Mouse (Mus musculus) C2C12 (cell line): ENCODE results near the gene Ankrd9. TPM values are rescaled to one million over a fixed set of nuclear protein-coding genes. Genes with fewer than 3 reads are reported as not detected.

ENCODE experiments used
- H3K27me3 ChIP-seq: one replicate; pipeline ENCODE4 v1.6.1; 2011; ENCODE audit not compliant: control insufficient read depth, insufficient read depth, insufficient read length
- H3K36me3 ChIP-seq: one replicate; pipeline ENCODE4 v1.6.1; 2011; ENCODE audit not compliant: control insufficient read depth, insufficient read depth
- H3K4me3 ChIP-seq: one replicate; pipeline ENCODE4 v1.5.1; 2011; ENCODE audit warnings: mild to moderate bottlenecking, control low read depth; ENCODE audit not compliant: poor library complexity, insufficient read depth, severe bottlenecking
- H3K79me2 ChIP-seq: one replicate; pipeline ENCODE4 v1.6.1; 2011; ENCODE audit not compliant: control insufficient read depth, insufficient read depth
- H3K79me3 ChIP-seq: one replicate; pipeline ENCODE4 v1.6.1; 2011; ENCODE audit warnings: low read depth, control low read depth
- H3ac ChIP-seq: one replicate; pipeline ENCODE3; 2011; ENCODE audit warnings: low read depth; ENCODE audit not compliant: control insufficient read depth, insufficient read length
- CEBPB ChIP-seq: IDR thresholded peaks from one replicate; pipeline ENCODE4 v1.6.1; 2011; ENCODE audit warnings: low read depth, mild to moderate bottlenecking, control low read depth, moderate library complexity
- CTCF ChIP-seq: IDR thresholded peaks from one replicate; pipeline ENCODE4 v1.5.1; 2011; ENCODE audit not compliant: control insufficient read depth, insufficient read depth, insufficient read length
- FOSL1 ChIP-seq: IDR thresholded peaks from one replicate; pipeline ENCODE4 v1.8.0; 2011; ENCODE audit warnings: mild to moderate bottlenecking, low read length; ENCODE audit not compliant: poor library complexity, insufficient read depth, severe bottlenecking
- MAX ChIP-seq: IDR thresholded peaks from one replicate; pipeline ENCODE4 v1.6.1; 2011; ENCODE audit warnings: mild to moderate bottlenecking, control low read depth
- MYOD1 ChIP-seq: IDR thresholded peaks from one replicate; pipeline ENCODE4 v1.6.1; 2011; ENCODE audit warnings: low read depth; ENCODE audit not compliant: control insufficient read depth, insufficient read length
- MYOG ChIP-seq: IDR thresholded peaks from one replicate; pipeline ENCODE4 v1.6.1; 2011; ENCODE audit not compliant: control insufficient read depth, insufficient read length; ENCODE audit errors: extremely low read depth
- USF1 ChIP-seq: IDR thresholded peaks from one replicate; pipeline ENCODE4 v1.6.1; 2011; ENCODE audit warnings: low read depth, mild to moderate bottlenecking, control low read depth, moderate library complexity
- polyA plus RNA-seq: library from polyadenylated mRNA; unstranded; fragments of >200 nt; fragmentation: generic; extraction: Trizol; gene quantifications from one replicate; pipeline ENCODE4 v1.2.1, GENCODE M21; 2012; ENCODE audit warnings: missing spikeins

Gene Ankrd9
- polyA plus RNA-seq, 1 experiment = 11.7 TPM

- H3ac ChIP-seq = no peak overlapping the region
- no peaks in the 10 kb centered on the region for H3K27me3 ChIP-seq
- no peaks in the 10 kb centered on the region for H3K79me2 ChIP-seq
- no peak overlapping the region for H3K4me3 ChIP-seq
- H3K36me3 ChIP-seq = no peaks in the 10 kb centered on the region
- TF ChIP-seq CTCF = no peak
- no peak for TF ChIP-seq USF1
- no peak for TF ChIP-seq FOSL1
- TF ChIP-seq MYOD1 = no peak
- no peak for TF ChIP-seq MYOG
- TF ChIP-seq CEBPB = no peak
- TF ChIP-seq MAX = no peak
- H3K79me3 ChIP-seq = no peaks in the 10 kb centered on the region
Observed at GRCm38 (mm10) chr12:111004142-111004541, 25.3 kb upstream of the Ankrd9 start.

GRCm38 (mm10) chr12:111000956-111001355, 22.1 kb upstream of the Ankrd9 start:
- Histone ChIP-seq H3K27me3 (no peaks in the 10 kb centered on the region), H3ac (no peak overlapping the region), H3K79me2 (no peaks in the 10 kb centered on the region), H3K4me3 (no peak overlapping the region), H3K79me3 (no peaks in the 10 kb centered on the region), H3K36me3 (no peaks in the 10 kb centered on the region)
- TF ChIP-seq MYOD1 = no peak
- no peak for TF ChIP-seq MAX
- no peak for TF ChIP-seq CTCF
- no peak for TF ChIP-seq CEBPB

- Histone ChIP-seq H3K27me3 (no peaks in the 10 kb centered on the region), H3ac (no peak overlapping the region), H3K4me3 (no peak overlapping the region), H3K36me3 (no peaks in the 10 kb centered on the region), H3K79me3 (no peaks in the 10 kb centered on the region), H3K79me2 (no peaks in the 10 kb centered on the region)
- no peak for TF ChIP-seq CTCF
- no peak for TF ChIP-seq MYOD1
Observed at GRCm38 (mm10) chr12:110999820-111000219, 21.0 kb upstream of the Ankrd9 start.

- TF ChIP-seq FOSL1 (no peak), MAX (no peak), USF1 (no peak), CTCF (no peak), MYOD1 (no peak), CEBPB (no peak), MYOG (no peak)
- Histone ChIP-seq H3K79me2 (no peaks in the 10 kb centered on the region), H3K4me3 (no peak overlapping the region), H3K79me3 (no peaks in the 10 kb centered on the region), H3ac (no peak overlapping the region), H3K36me3 (no peaks in the 10 kb centered on the region), H3K27me3 (no peaks in the 10 kb centered on the region)
Observed at GRCm38 (mm10) chr12:110998092-110998491, 19.3 kb upstream of the Ankrd9 start.

GRCm38 (mm10) chr12:110994666-110995065, 15.8 kb upstream of the Ankrd9 start:
- H3K27me3 ChIP-seq = no peaks in the 10 kb centered on the region
- no peaks in the 10 kb centered on the region for H3K79me3 ChIP-seq
- no peak for TF ChIP-seq MYOD1
- TF ChIP-seq USF1 = no peak
- no peak for TF ChIP-seq MAX
- no peak for TF ChIP-seq CTCF
- no peak for TF ChIP-seq CEBPB
- TF ChIP-seq FOSL1 = no peak
- no peak for TF ChIP-seq MYOG

GRCm38 (mm10) chr12:110993226-110993625, 14.4 kb upstream of the Ankrd9 start:
- Histone ChIP-seq H3K79me2 (no peaks in the 10 kb centered on the region), H3K36me3 (no peaks in the 10 kb centered on the region), H3K4me3 (no peak overlapping the region), H3ac (no peak overlapping the region), H3K27me3 (no peaks in the 10 kb centered on the region), H3K79me3 (no peaks in the 10 kb centered on the region)
- TF ChIP-seq MYOG (no peak), CTCF (no peak), FOSL1 (no peak), CEBPB (no peak), MAX (no peak), USF1 (no peak), MYOD1 (no peak)

More at GRCm38 (mm10) chr12:110994666-110995065, 15.8 kb upstream of the Ankrd9 start:
- Histone ChIP-seq H3K79me2 (no peaks in the 10 kb centered on the region), H3K36me3 (no peaks in the 10 kb centered on the region), H3ac (no peak overlapping the region), H3K4me3 (no peak overlapping the region)

- no peaks in the 10 kb centered on the region for H3K36me3 ChIP-seq
- no peak overlapping the region for H3ac ChIP-seq
- no peak overlapping the region for H3K4me3 ChIP-seq
- no peaks in the 10 kb centered on the region for H3K27me3 ChIP-seq
- H3K79me3 ChIP-seq = no peaks in the 10 kb centered on the region
- no peaks in the 10 kb centered on the region for H3K79me2 ChIP-seq
- TF ChIP-seq MAX (no peak), FOSL1 (no peak), CTCF (no peak), MYOD1 (no peak), MYOG (no peak), CEBPB (no peak), USF1 (no peak)
Observed at GRCm38 (mm10) chr12:110992771-110993170, 13.9 kb upstream of the Ankrd9 start.
